Mouse (Mus musculus): Measurements from ENCODE around the gene Ces2f. TPM values are rescaled to one million over a fixed set of nuclear protein-coding genes. Genes with fewer than 3 reads are reported as not detected.

Gene Ces2f
- total and polyA plus RNA-seq, 2 experiments from 2014 or later: not detected

GRCm38 (mm10) chr8:104944665-104945064, 2.5 kb upstream of the Ces2f start:
- Histone ChIP-seq H3K4me2 (ENCODE audit: low read depth, low read length) (no peak overlapping the region), H3K27ac (no peak overlapping the region), H3K36me3 (ENCODE audit: insufficient read depth, low read length) (no peaks in the 10 kb centered on the region), H3K4me1 (ENCODE audit: insufficient read depth, low read length) (no peaks in the 10 kb centered on the region), H3K27me3 (ENCODE audit: insufficient read depth, low read length) (no peaks in the 10 kb centered on the region), H3K4me3 (ENCODE audit: low read length) (no peak overlapping the region), H3K9me3 (ENCODE audit: low read length) (no peaks in the 10 kb centered on the region), H3K9ac (replicated peaks; ENCODE audit: low read length) (no peak overlapping the region)
- TF ChIP-seq CTCF (IDR thresholded peaks at IDR 0.05; ENCODE audit: low read depth): no peak
- WGBS: 88% methylated on average over 2 of the region's 2 CpGs
- ATAC-seq (no peak), DNase-seq (ENCODE audit: low spot score) (no peak)

GRCm38 (mm10) chr8:104949031-104949430, 1.9 kb downstream of the Ces2f start:
- no peaks in the 10 kb centered on the region for H3K27me3 ChIP-seq (ENCODE audit: insufficient read depth, low read length)

GRCm38 (mm10) chr8:104961537-104961961, 14.4 kb downstream of the Ces2f start, which contains the start of gene Ces2g:
Ces2g (plus strand) TSS chr8:104961718.
- Histone ChIP-seq H3K27me3 (ENCODE audit: insufficient read depth, low read length) (no peaks in the 10 kb centered on the region), H3K9ac (replicated peaks; ENCODE audit: low read length) (no peak within 1 kb of the TSS), H3K9me3 (ENCODE audit: low read length) (no peaks in the 10 kb centered on the region), H3K36me3 (ENCODE audit: insufficient read depth, low read length) (no peaks in the 10 kb centered on the region), H3K27ac (no peak within 1 kb of the TSS), H3K4me1 (ENCODE audit: insufficient read depth, low read length) (no peaks in the 10 kb centered on the region), H3K4me2 (ENCODE audit: low read depth, low read length) (no peak within 1 kb of the TSS), H3K4me3 (ENCODE audit: low read length) (no peak within 1 kb of the TSS)
- 72% methylated on average over 5 of the region's 5 CpGs for WGBS
- no peak for TF ChIP-seq CTCF (IDR thresholded peaks at IDR 0.05; ENCODE audit: low read depth)
- DNase-seq (ENCODE audit: low spot score): peak; percentile 3
- ATAC-seq: no peak

More at GRCm38 (mm10) chr8:104949031-104949430, 1.9 kb downstream of the Ces2f start:
- H3K27ac ChIP-seq: no peak overlapping the region
- H3K4me2 ChIP-seq (ENCODE audit: low read depth, low read length): no peak overlapping the region
- no peak overlapping the region for H3K9ac ChIP-seq (replicated peaks; ENCODE audit: low read length)
- H3K4me1 ChIP-seq (ENCODE audit: insufficient read depth, low read length): no peaks in the 10 kb centered on the region
- H3K4me3 ChIP-seq (ENCODE audit: low read length): no peak overlapping the region
- ATAC-seq (no peak), DNase-seq (ENCODE audit: low spot score) (no peak)
- no peaks in the 10 kb centered on the region for H3K9me3 ChIP-seq (ENCODE audit: low read length)
- H3K36me3 ChIP-seq (ENCODE audit: insufficient read depth, low read length): no peaks in the 10 kb centered on the region
- no peak for TF ChIP-seq CTCF (IDR thresholded peaks at IDR 0.05; ENCODE audit: low read depth)
- WGBS: 77% methylated on average over 5 of the region's 5 CpGs

- Histone ChIP-seq H3K4me1 (ENCODE audit: insufficient read depth, low read length) (no peaks in the 10 kb centered on the region), H3K9ac (replicated peaks; ENCODE audit: low read length) (no peak overlapping the region), H3K27me3 (ENCODE audit: insufficient read depth, low read length) (no peaks in the 10 kb centered on the region), H3K4me3 (ENCODE audit: low read length) (no peak overlapping the region), H3K36me3 (ENCODE audit: insufficient read depth, low read length) (no peaks in the 10 kb centered on the region), H3K4me2 (ENCODE audit: low read depth, low read length) (no peak overlapping the region), H3K9me3 (ENCODE audit: low read length) (no peaks in the 10 kb centered on the region), H3K27ac (no peak overlapping the region)
- TF ChIP-seq CTCF (IDR thresholded peaks at IDR 0.05; ENCODE audit: low read depth): no peak
- no peak for ATAC-seq
- DNase-seq (ENCODE audit: low spot score): no peak
- WGBS: 73% methylated on average over 8 of the region's 8 CpGs
Observed at GRCm38 (mm10) chr8:104962229-104962901, 15.2 kb downstream of the Ces2f start.

GRCm38 (mm10) chr8:104963375-104963894, 16.3 kb downstream of the Ces2f start:
- Histone ChIP-seq H3K4me1 (ENCODE audit: insufficient read depth, low read length) (no peaks in the 10 kb centered on the region), H3K4me2 (ENCODE audit: low read depth, low read length) (no peak overlapping the region), H3K9ac (replicated peaks; ENCODE audit: low read length) (no peak overlapping the region), H3K4me3 (ENCODE audit: low read length) (no peak overlapping the region), H3K27me3 (ENCODE audit: insufficient read depth, low read length) (no peaks in the 10 kb centered on the region), H3K36me3 (ENCODE audit: insufficient read depth, low read length) (no peaks in the 10 kb centered on the region), H3K9me3 (ENCODE audit: low read length) (no peaks in the 10 kb centered on the region), H3K27ac (no peak overlapping the region)
- TF ChIP-seq CTCF (IDR thresholded peaks at IDR 0.05; ENCODE audit: low read depth): no peak
- 89% methylated on average over 4 of the region's 4 CpGs for WGBS
- no peak for ATAC-seq
- DNase-seq (ENCODE audit: low spot score): no peak

- 93% methylated on average over 5 of the region's 5 CpGs for WGBS
- Histone ChIP-seq H3K27ac (no peak overlapping the region), H3K4me3 (ENCODE audit: low read length) (no peak overlapping the region), H3K36me3 (ENCODE audit: insufficient read depth, low read length) (no peaks in the 10 kb centered on the region), H3K27me3 (ENCODE audit: insufficient read depth, low read length) (no peaks in the 10 kb centered on the region), H3K4me1 (ENCODE audit: insufficient read depth, low read length) (no peaks in the 10 kb centered on the region), H3K9me3 (ENCODE audit: low read length) (peaks cover 4% of the 10 kb centered on the region; the same call in 1 of the 2 replicates), H3K9ac (replicated peaks; ENCODE audit: low read length) (no peak overlapping the region), H3K4me2 (ENCODE audit: low read depth, low read length) (no peak overlapping the region)
- DNase-seq (ENCODE audit: low spot score) (no peak), ATAC-seq (no peak)
- no peak for TF ChIP-seq CTCF (IDR thresholded peaks at IDR 0.05; ENCODE audit: low read depth)
Observed at GRCm38 (mm10) chr8:104984126-104984525, 37.0 kb downstream of the Ces2f start.

- Histone ChIP-seq H3K9me3 (ENCODE audit: low read length) (no peaks in the 10 kb centered on the region; the same call in 1 of the 2 replicates), H3K27me3 (ENCODE audit: insufficient read depth, low read length) (no peaks in the 10 kb centered on the region), H3K36me3 (ENCODE audit: insufficient read depth, low read length) (no peaks in the 10 kb centered on the region), H3K4me1 (ENCODE audit: insufficient read depth, low read length) (no peaks in the 10 kb centered on the region), H3K9ac (replicated peaks; ENCODE audit: low read length) (no peak overlapping the region), H3K4me2 (ENCODE audit: low read depth, low read length) (no peak overlapping the region), H3K4me3 (ENCODE audit: low read length) (no peak overlapping the region), H3K27ac (no peak overlapping the region)
- no peak for DNase-seq (ENCODE audit: low spot score)
- ATAC-seq: no peak
- 75% methylated on average over 2 of the region's 2 CpGs for WGBS
- TF ChIP-seq CTCF (IDR thresholded peaks at IDR 0.05; ENCODE audit: low read depth): no peak
Observed at GRCm38 (mm10) chr8:104984942-104985341, 37.8 kb downstream of the Ces2f start.
